Mouse (Mus musculus): ENCODE data around the gene Ift57.

Ift57 gene

GRCm38 (mm10) chr16:49726761-49727160, 27.7 kb downstream of the Ift57 start:
- in situ Hi-C loops (cut with MboI; ENCODE audit: low pct_unique_long_range_greater_than_20kb in 1 of 2, low sequenced_read_pairs in 2 of 2, unreplicated experiment in 1 of 2): no loop called here

- in situ Hi-C loops (cut with MboI; ENCODE audit: low pct_unique_long_range_greater_than_20kb in 1 of 2, low sequenced_read_pairs in 2 of 2, unreplicated experiment in 1 of 2): no loop called here
Observed at GRCm38 (mm10) chr16:49736536-49736935, 37.5 kb downstream of the Ift57 start.

GRCm38 (mm10) chr16:49747360-49747759, 48.3 kb downstream of the Ift57 start:
- in situ Hi-C loops (cut with MboI; ENCODE audit: low pct_unique_long_range_greater_than_20kb in 1 of 2, low sequenced_read_pairs in 2 of 2, unreplicated experiment in 1 of 2): no loop called here

GRCm38 (mm10) chr16:49752906-49753305, 53.9 kb downstream of the Ift57 start:
- in situ Hi-C loops (cut with MboI; ENCODE audit: low pct_unique_long_range_greater_than_20kb in 1 of 2, low sequenced_read_pairs in 2 of 2, unreplicated experiment in 1 of 2): no loop called here

GRCm38 (mm10) chr16:49753318-49753717, 54.3 kb downstream of the Ift57 start:
- in situ Hi-C loops (cut with MboI; ENCODE audit: low pct_unique_long_range_greater_than_20kb in 1 of 2, low sequenced_read_pairs in 2 of 2, unreplicated experiment in 1 of 2): no loop called here

- in situ Hi-C loops (cut with MboI; ENCODE audit: low pct_unique_long_range_greater_than_20kb in 1 of 2, low sequenced_read_pairs in 2 of 2, unreplicated experiment in 1 of 2): no loop called here
Observed at GRCm38 (mm10) chr16:49760517-49761203, 61.6 kb downstream of the Ift57 start.

GRCm38 (mm10) chr16:49761981-49762380, 62.9 kb downstream of the Ift57 start:
- in situ Hi-C loops (cut with MboI; ENCODE audit: low pct_unique_long_range_greater_than_20kb in 1 of 2, low sequenced_read_pairs in 2 of 2, unreplicated experiment in 1 of 2): no loop called here

- in situ Hi-C loops (cut with MboI; ENCODE audit: low pct_unique_long_range_greater_than_20kb in 1 of 2, low sequenced_read_pairs in 2 of 2, unreplicated experiment in 1 of 2): no loop called here
Observed at GRCm38 (mm10) chr16:49766326-49766725, 67.3 kb downstream of the Ift57 start.

GRCm38 (mm10) chr16:49768491-49769031, 69.5 kb downstream of the Ift57 start:
- in situ Hi-C loops (cut with MboI; ENCODE audit: low pct_unique_long_range_greater_than_20kb in 1 of 2, low sequenced_read_pairs in 2 of 2, unreplicated experiment in 1 of 2): no loop called here

GRCm38 (mm10) chr16:49769831-49770261, 70.8 kb downstream of the Ift57 start:
- in situ Hi-C loops (cut with MboI; ENCODE audit: low pct_unique_long_range_greater_than_20kb in 1 of 2, low sequenced_read_pairs in 2 of 2, unreplicated experiment in 1 of 2): no loop called here

GRCm38 (mm10) chr16:49770320-49771189, 71.5 kb downstream of the Ift57 start:
- in situ Hi-C loops (cut with MboI; ENCODE audit: low pct_unique_long_range_greater_than_20kb in 1 of 2, low sequenced_read_pairs in 2 of 2, unreplicated experiment in 1 of 2): no loop called here

- in situ Hi-C loops (cut with MboI; ENCODE audit: low pct_unique_long_range_greater_than_20kb in 1 of 2, low sequenced_read_pairs in 2 of 2, unreplicated experiment in 1 of 2): no loop called here
Observed at GRCm38 (mm10) chr16:49771609-49772396, 72.8 kb downstream of the Ift57 start.

GRCm38 (mm10) chr16:49772576-49772975, 73.5 kb downstream of the Ift57 start:
- in situ Hi-C loops (cut with MboI; ENCODE audit: low pct_unique_long_range_greater_than_20kb in 1 of 2, low sequenced_read_pairs in 2 of 2, unreplicated experiment in 1 of 2): no loop called here

- in situ Hi-C loops (cut with MboI; ENCODE audit: low pct_unique_long_range_greater_than_20kb in 1 of 2, low sequenced_read_pairs in 2 of 2, unreplicated experiment in 1 of 2): no loop called here
Observed at GRCm38 (mm10) chr16:49773068-49773467, 74.0 kb downstream of the Ift57 start.

- in situ Hi-C loops (cut with MboI; ENCODE audit: low pct_unique_long_range_greater_than_20kb in 1 of 2, low sequenced_read_pairs in 2 of 2, unreplicated experiment in 1 of 2): no loop called here
Observed at GRCm38 (mm10) chr16:49774059-49775001, 75.3 kb downstream of the Ift57 start.

- in situ Hi-C loops (cut with MboI; ENCODE audit: low pct_unique_long_range_greater_than_20kb in 1 of 2, low sequenced_read_pairs in 2 of 2, unreplicated experiment in 1 of 2): no loop called here
Observed at GRCm38 (mm10) chr16:49775002-49775966, 76.3 kb downstream of the Ift57 start.

GRCm38 (mm10) chr16:49776981-49777380, 77.9 kb downstream of the Ift57 start:
- in situ Hi-C loops (cut with MboI; ENCODE audit: low pct_unique_long_range_greater_than_20kb in 1 of 2, low sequenced_read_pairs in 2 of 2, unreplicated experiment in 1 of 2): no loop called here
